Mouse (Mus musculus): Measurements from ENCODE around the gene Thpo.

Gene Thpo

GRCm38 (mm10) chr16:20723247-20723646, 11.1 kb downstream of the Thpo start:
- no peak for DNase-seq

- DNase-seq, result no peak
Observed at GRCm38 (mm10) chr16:20722736-20723135, 11.6 kb downstream of the Thpo start.

GRCm38 (mm10) chr16:20721808-20722207, 12.5 kb downstream of the Thpo start:
- no peak for DNase-seq

DNA sequence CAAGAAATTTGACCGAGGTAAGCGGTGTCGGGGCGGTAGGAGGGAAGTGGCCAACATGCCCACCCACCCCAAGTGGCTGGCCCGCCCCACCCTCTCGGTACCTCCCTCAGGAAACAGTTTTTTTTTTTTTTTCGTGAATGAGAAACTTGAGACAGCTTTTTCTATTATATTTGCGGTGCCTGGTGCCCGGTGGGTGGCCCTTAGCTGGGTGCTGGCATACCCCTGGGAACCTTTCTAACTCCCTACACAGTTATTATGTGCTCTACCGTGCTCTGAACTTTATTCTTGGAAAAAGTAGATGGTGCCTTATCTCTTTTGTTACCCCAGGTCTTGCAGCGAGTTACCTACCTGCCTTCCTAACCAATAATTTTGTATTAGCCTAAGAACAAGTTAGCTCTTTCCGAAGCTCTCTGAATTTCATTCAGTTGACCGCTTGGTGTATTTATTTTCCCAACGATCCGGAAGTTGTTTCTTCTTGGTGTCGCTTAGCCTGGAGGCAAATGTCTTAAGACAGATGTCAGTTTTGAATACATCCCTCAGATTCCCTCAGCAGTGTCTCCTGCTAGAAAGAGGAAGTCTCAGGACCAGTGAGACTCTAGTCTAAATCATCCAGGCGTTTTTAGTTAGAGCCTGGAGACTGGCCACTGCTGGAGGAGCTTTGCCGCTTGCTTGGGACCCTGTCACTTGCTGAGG, 16.2 kb downstream of the Thpo start:
- DNase-seq, result no peak

DNA sequence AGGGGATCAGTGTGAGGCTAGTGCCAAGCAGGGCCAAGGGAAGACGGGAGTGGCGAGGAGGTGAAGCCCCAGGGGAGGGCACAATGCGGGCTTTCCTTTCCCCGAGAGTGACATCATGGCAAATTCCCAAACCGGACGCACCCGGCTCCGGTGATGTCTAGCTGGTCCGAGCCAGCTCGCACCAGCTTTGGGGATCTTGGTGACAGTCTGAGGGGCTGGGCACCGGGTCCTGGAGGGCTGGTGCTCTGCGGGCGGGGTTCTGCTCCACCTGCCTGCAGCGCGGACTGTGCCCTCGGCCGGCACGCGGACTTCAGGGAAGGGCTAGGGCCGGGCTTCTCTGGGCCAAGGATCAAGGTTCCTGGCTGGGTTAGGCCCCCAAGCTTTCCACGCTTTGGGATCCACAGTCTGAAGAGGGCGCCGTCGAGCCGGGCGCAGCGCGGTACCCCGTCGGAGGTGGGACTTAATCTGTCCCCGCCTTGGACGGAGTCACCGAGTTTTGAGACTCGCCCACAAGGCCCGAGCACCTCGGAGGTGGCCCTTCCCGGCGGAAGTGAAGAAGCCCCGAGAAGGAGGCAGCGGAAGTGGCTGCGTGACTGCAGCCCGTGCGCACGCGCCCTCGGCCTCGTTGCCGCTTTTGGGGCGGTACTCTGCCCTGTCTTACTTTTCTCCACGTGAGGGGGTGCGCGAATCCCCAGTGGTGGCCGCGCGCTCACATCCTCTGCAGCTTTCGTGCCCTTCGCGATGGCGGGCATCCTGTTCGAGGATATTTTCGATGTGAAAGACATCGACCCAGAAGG, 16.9 kb downstream of the Thpo start, which contains the start of the genes Polr2h and Clcn2:
TSS of gene Polr2h (plus strand) at position 485 of the 797 bp plus-strand sequence.
TSS of gene Clcn2 (minus strand) at position 566 of the 797 bp plus-strand sequence.
- DNase-seq, result peak; percentile 97

DNA sequence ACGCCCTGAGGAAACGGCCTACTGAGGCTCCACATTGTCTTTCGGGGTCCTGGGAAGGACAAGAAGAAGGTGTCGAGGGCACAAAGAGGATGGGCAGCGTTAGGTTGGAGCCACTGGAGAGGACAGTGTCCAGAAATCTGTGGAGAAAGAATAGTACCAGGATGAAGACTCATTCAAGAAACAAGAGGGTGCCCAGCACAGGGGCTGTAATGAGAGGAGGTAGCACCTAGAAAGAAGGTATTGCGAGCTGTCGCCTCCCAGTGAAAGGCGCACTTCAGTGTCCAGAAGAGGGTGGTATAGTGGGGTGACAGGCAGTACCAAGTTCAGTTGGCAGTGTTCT, 17.5 kb downstream of the Thpo start:
- DNase-seq, result no peak

- peak; percentile 79 to 84 for DNase-seq
Observed at GRCm38 (mm10) chr16:20715976-20716840, 18.1 kb downstream of the Thpo start.

- no peak for DNase-seq
Observed at GRCm38 (mm10) chr16:20715566-20715965, 18.7 kb downstream of the Thpo start.

DNA sequence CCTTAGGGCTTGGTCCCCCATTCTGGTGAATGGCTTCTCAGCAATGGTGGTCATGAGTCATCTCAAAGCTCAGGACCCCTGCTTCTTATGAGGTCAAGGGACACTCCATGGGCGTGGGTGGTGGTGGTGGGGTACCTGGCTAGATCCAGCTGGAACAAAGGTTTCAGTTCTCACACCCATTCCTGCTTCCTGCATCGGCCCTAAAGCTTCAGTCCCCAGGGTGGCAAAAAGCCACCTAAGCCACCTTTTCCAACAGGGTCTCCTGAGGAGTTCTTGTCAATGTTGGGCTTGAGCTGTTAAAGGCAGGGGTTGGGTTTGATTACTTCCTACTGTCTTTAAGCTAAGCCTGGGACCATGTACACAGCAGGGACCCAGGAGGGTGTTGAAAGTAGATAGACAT, 19.1 kb downstream of the Thpo start:
- peak in 1 of 2 experiments; percentile 36 for DNase-seq

DNA sequence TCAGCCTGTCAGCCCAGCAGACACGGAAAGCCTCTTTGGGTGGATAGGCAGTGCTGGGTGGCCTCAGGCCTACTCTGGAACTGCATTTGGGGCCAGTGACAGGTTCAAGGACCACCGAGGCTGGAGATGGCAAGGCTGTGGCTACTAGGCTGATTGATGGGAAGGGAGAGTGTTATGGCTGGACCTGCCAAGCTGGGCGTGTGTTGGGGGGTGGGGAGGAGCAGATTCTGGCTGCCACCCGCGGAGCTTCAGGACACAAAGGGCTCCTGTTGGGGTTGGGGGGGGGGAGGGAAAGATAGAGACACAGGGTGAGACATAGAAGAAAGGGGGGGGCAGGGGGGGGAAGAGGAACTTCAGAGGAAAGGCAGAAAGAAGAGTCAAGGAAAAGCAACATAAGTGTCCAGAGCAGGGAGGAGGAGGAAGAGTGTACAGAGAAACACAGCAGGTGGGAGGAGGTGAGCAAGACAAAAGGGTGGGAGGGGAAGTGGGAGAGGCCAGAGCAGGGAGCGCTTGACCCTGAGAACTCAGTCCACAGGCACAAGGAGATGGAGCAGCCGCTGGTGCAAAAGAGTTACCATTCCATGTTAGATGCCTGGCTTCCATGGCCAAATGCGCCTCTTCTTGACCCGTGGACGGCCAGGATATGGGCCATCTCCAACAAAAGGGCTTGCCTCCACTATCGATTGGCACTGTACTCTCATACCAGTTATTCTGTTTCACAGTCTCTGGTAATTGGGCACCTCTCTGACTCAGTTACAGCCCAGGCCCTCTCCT, 19.8 kb downstream of the Thpo start:
- no peak for DNase-seq

DNA sequence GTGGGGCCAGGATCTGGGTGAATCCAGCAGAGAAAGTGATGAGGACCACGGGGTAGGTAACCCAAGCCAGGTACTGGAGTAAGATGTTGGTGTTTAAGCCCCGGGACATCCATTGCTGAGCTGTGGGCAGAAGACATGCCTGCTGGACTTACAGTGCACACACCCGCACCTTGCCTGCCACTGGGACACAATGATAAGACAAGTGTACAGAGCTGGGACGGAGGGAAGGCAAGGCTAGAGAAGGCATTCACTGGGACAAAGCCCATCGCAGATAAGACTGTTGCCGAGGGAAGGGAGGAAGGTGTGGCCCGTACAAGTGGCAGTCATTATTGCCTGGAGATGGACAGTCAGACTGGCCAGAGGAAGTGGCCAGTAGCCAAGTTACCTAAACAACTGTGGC, 21.4 kb downstream of the Thpo start:
- DNase-seq, result no peak

- DNase-seq, result no peak
Observed at GRCm38 (mm10) chr16:20712190-20712589, 22.1 kb downstream of the Thpo start.

GRCm38 (mm10) chr16:20710810-20711209, 23.5 kb downstream of the Thpo start:
- DNase-seq, result no peak

DNA sequence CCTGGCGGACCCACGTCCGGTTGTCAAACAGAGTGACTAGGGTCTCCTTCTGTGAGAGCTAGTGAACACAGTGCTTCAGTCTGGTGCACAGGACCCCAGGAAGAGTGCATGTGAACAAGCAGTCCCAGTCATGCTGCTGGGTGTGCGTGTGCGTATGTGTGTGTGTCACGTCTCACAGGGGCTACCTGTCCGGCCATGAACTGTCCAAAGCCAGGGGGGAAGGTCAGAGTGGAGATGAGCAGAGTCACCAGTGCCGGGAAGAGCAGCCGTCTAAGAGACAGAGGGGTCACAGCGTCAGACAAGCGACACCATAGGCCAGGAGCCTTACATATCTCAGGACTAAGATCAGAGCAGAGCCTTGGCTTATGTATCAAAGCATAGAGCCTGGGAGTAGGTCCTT, 23.9 kb downstream of the Thpo start:
- no peak for DNase-seq

DNA sequence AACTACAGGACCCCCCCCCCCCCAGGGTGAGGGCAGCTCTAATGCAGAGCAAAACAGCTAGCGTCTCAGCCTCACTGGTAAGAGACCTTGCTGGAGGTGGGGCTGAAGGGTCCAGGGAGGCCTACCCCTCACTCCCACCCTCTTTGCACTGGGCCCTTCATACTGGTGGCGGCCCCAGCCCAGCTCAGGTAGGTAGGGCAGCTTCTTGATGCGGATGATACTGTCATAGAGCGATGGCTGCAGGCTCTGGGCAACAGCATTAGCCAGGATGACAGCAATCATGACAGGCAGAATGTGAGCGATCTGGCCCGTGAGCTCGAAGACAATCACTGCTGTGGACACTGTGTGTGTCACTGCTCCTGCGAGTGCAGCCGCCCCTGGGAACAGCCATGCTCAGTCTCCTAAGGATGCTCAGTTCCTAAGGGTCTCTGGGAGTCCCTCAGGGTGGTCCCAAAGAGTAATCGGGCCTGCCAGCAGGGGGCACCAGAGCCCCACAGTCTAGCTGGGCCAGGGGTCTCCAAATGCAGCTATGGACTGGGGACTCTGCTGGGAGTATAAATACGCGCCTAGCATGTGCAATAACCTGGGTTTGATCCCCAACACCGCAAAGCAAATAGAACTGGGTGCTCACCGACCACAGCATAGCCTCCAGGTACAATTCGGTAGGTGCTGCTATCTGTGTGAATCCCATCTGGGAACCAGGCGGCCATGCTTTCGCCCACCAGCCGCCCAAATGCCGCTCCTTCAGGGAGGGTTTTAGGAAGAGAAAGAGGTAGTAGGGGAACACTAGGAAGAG, 25.2 kb downstream of the Thpo start:
- DNase-seq, result no peak

DNA sequence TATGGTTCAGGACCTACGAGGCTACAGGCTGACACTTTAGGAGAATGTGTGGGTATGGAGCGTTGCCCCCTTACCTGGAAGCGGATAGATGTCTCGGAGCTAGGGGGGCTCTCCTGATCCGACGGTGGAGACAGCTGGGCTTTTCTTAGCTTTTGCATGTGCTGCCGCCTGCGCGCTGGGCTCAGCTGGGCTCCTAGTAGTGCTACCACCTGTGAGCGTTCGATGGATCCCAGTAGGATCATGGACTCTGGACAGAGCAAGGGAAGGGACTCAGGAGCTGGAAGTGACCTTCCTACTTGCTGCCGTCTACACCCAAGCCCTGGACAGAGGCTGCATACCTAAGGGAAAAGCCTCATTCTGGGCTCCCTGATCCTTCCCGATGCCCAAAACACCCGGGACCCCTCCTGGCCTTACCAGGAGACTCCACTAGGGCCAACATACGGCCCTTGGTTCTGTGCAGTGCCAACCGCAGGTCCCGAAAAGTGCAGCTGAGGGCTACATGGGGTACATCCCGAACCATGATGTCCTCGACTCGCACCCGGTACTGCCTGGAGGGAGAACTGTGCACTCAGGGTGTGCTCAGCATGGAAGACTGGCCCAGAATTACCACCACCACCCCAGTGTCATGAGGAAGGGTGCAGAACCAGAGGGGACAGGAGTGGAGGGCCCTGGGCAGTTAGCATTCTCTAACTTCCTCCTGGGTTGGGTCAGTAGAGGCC, 25.9 kb downstream of the Thpo start:
- DNase-seq, result no peak

DNA sequence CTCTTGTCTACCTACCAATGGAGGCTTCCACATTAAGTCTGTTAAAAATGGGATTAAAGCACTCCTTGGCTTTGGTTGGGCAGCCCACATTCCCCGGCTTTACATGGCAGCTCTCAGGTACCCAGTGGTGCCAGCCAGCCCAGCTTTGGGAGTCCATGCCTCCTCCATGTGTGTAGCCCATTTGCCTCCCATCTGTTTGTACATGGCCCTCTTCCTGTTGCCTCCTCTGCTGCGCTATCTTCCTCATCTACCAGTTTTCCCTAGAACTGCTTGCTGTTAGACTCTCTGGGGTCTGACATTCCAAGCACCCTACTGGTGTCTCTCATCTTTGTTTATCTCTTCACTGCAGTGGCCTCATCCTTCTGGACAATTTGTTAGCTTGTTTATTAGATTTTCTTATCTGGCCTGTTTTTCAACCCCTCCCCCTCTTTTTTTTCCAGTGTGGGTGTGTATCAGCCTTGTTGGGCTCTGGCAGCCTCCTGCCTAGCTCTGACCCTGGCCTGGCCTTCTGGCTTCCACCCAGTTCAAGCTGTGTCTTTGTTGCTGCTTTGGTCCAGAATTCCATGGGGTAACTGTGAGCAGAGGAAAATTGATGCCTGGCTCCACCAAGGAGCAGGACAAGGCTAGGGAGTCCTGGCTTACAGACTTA, 27.8 kb downstream of the Thpo start:
- no peak for DNase-seq

GRCm38 (mm10) chr16:20705786-20706185, 28.5 kb downstream of the Thpo start:
- peak in 1 of 2 experiments; percentile 56 for DNase-seq

GRCm38 (mm10) chr16:20703699-20704400, 30.5 kb downstream of the Thpo start:
- DNase-seq, result no peak

- DNase-seq, result no peak
Observed at GRCm38 (mm10) chr16:20703071-20703470, 31.2 kb downstream of the Thpo start.
